Mouse (Mus musculus): ENCODE measurements around the gene Hbb-bh2.
"Not testable (repeated sequence)": the region's sequence is repeated elsewhere in the genome, so short reads cannot be mapped to it uniquely, and the experiment has no call there.

Hbb-bh2 gene

DNA sequence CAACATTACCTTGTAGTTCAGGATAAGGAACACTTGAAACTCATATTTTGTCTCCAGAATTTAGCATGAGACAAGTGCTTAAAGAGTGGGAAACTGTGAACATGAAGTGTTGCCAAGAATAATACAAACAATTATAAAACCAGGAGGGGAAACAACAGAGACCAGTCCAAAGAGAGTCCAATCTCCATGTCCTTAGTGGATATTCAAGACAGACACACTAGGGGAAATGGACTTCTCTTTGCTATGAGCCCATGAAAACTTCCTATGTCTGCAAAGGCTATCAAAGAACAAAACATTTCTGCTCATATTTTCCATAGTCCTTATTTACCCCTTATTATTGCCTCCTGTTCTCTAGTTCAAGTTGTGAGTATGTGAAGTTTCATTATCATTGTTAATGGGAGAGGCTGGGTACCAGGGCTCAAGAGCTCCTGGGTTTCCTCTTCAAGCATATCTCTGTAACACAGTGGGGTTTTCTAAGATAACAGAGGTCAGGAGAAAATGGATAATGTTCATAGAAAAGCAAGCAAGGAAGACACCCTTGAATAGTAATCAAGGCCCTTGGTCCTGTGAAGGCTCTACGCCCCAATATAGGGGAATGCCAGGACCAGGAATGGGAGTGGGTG lies 29.0 kb downstream of the Hbb-bh2 start:
- DNase-seq = no peak

DNA sequence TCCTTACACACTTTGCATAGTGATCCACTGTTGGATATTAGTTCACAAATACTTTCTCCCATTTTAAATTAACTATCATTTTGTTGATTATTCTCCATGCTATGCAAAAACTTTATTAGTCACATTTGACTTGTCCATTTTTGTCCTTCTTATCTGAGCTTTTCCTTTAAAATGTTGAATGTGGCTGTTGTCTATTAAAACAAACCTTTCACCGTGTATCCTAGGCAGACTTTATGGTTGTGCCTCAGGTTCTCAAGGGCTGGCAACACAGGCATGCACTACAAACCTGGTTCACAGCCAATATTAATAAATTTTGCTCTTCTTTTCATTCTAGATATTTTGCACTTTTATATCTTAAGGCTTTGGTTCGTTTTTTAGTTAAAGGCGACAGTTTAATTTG lies 29.6 kb downstream of the Hbb-bh2 start:
- DNase-seq = no peak

DNA sequence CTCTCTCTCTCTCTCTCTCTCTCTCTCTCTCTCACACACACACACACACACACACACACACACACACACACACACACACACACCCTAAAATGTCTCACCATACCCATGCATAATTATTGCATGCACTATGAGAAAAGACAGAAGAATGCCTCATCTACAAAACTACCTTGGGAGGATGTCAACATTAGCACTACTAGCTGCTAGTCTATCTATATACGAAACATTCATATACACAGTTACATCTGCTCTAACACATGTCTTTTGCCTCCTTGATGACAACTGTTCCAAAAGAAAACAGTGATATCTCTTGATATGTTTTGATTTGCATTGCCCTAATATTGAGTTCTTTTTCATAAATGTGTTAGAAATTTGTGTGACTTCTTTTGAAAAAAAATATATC lies 30.0 kb downstream of the Hbb-bh2 start:
- DNase-seq = no peak

DNA sequence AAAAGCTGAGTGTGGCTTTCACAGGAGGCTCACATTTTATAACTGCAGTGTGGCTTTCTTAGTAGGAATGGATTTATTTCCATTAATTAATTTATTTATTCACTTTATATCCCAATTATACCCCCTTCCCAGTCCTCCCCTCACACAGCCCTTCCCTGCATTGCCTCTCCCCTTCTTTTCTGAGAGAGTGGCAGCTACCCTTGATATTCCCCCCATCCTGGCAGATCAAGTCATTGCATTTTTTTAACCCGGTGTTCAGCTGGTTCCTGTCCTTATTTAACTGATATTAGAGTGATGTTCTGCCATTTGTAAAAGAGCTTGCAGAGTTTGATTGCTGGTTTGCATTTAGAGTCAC lies 30.5 kb downstream of the Hbb-bh2 start:
- DNase-seq = no peak

DNA sequence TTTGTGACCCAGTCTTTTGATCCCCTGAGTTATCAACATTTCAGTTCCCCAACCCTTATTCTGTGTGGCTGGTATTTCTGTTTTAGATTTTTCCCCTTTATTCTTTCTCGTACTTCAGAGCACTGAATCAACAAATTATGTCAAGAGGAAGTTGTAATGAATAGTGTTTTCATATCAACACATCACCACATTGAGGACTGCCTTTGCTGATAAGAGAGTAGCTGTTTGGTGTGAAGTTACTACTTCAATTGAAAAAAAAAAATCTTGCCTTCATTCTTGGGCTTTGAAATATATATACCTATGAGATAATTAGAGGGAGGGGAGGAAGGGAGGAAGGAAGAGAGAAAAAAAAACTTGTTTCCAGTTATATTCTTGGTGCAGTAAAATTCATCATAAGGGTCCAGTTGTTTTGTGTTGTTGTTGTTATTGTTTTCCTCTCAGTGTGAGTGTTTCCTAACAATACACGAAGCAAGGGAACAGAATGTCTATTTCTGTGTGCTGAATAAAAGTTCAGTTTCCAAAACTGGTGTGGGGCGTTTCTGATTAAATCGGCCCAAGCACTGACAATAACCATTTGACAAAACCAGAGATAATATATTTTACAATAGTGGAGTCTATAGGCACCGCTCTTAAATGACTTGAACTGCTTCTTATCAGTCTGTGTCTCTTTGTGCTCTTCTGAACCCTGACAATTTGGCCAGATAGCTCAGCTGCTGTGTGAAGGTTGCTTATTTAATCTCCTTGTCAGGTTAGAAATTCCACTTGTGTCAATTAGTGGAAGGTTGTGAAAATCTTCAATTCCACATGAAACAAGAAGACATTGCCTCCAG lies 31.1 kb downstream of the Hbb-bh2 start:
- no peak for DNase-seq

DNA sequence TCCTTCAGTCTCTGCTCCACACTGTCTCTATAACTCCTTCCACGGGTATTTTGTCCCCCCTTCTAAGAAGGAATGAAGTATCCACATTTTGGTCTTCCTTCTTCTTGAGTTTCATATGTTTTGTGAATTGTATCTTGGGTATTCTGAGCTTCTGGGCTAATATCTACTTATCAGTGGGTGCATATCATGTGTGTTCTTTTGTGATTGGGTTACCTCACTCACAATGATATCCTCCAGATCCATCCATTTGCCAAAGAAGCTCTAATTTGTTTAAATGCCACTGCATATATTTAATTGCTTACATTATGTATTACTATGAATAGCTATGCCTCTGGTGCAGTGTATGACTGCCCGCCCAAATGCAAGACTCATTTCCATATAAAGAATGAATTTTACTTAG lies 32.2 kb downstream of the Hbb-bh2 start:
- DNase-seq = not testable (repeated sequence)

DNA sequence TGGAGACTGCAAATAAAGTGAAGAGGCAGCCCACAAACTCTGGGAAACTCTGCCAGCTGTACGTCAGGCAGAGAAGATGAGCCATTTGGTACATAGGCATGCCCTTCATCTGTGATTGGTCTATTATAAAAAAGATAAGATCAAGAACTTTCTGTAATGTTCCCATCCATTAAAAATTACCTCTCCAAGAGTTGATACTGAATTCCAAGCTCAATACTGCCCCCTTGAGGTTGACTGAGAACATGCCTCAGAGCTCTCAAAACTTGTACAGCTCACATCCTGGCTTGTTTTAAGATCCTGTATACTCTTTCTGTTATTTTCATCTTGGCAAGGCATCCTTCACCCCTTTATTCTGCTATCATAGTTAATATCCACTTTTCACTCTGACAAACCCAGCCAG lies 33.5 kb downstream of the Hbb-bh2 start:
- DNase-seq = no peak

DNA sequence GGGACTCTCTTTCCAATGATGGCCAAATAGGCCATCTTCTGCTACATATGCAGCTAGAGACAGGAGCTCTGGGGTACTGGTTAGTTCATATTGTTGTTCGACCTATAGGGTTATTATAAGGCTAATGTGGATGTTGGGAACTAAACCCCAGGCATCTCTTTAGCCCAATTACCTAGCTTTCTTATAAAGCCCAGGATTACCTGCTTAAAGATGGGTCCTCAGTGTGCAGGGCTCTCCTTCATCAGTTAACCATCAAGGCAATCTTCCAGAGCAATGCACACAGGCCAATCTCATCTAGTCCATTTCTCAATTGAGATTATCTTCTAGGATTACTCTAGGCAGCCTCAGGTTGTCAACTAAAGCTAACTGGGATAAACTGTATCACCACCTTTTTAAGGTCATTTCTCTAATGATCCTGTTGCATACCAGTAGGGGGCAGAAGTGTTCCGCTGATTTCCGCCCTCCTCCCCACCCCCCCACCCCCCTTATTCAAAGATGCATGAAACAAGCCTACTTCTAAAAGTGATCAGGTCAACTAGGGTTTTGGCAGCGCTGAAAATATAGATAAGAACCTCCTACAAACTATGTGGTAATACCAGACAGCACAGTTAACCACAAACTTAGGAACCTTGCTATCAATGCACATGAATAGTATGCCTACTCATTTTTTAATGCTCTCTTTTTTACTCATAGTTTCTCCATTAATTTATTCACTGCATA lies 47.5 kb downstream of the Hbb-bh2 start:
- DNase-seq = no peak

DNA sequence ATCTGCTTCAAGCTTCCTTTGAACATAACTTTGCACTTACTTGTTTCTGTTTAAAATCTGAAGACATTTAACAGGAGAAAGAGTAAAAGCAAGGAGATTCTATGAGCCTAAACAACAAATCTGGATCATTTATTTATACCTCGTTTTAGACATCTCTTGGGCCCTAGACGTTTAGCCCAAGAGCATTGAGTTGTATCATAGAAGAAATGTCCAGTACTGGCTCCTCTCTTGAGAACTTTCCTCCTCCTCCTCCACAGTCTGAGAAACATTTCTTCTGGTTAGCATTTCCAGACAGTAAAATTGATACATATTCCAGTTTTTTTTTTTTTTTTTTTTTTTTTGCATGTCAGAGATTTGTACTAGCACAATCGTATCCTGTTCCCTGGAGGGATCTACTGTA lies 48.6 kb downstream of the Hbb-bh2 start, which contains the start of gene Olfr67:
Gene Olfr67, minus strand, starts transcription at position 101 of the 400 bp plus-strand sequence.
- no peak for DNase-seq

Measured in right cerebral cortex, postnatal 14 days (tissue).